ENCODE assay signal across 8 mouse cellular contexts in genomic region chr14:22019949-22020845, GRCm38 (mm10). TPM values are rescaled to one million over a fixed set of nuclear protein-coding genes. Genes with fewer than 3 reads are reported as not detected.
DNase-seq lines count a peak whose midpoint lies in the region; ATAC-seq and TF ChIP-seq lines count a peak whose summit lies in the region.

No protein-coding gene starts in this region.

- ATAC-seq in kidney, embryonic 14.5 days (ENCODE audit: low FRiP score, low TSS enrichment), result 0 out of 2 replicates have a peak, but pooled peaks have one; percentile 3
- ATAC-seq in embryonic facial prominence, embryonic 15.5 days (ENCODE audit: insufficient number of reproducible peaks, low FRiP score, low TSS enrichment, low read depth), result no peak
- ATAC-seq in intestine, postnatal 0 days, result no peak
- no peak for ATAC-seq in midbrain, embryonic 13.5 days

- 41% methylated on average over 12 of the region's 12 CpGs for WGBS in kidney, embryonic 14.5 days
- 44% methylated on average over 12 of the region's 12 CpGs for WGBS in embryonic facial prominence, embryonic 15.5 days
- WGBS in intestine, postnatal 0 days, result 56% methylated on average over 12 of the region's 12 CpGs
- WGBS in midbrain, embryonic 13.5 days, result 38% methylated on average over 12 of the region's 12 CpGs

- peak overlapping the region; percentile 58 for H3K9ac ChIP-seq in kidney, embryonic 14.5 days (ENCODE audit: low read depth, low read length)
- H3K9ac ChIP-seq in embryonic facial prominence, embryonic 15.5 days, result no peak overlapping the region
- peak overlapping the region; percentile 65 for H3K9ac ChIP-seq in intestine, postnatal 0 days (ENCODE audit: low read depth, low read length)
- H3K9ac ChIP-seq in midbrain, embryonic 13.5 days (replicated peaks), result 0 out of 2 replicates have a peak overlapping the region, but pooled peaks have one; percentile 59

- DNase-seq in kidney, adult 18-20 months, result no peak
- no peak for DNase-seq in layer of hippocampus, postnatal 14 days (ENCODE audit: low spot score in 2 of 2)
- no peak for DNase-seq in cerebellum, adult 18-20 months
- no peak for DNase-seq in cerebellum, adult 11 months

- peak overlapping the region; percentile 84 for H3K4me2 ChIP-seq in kidney, embryonic 14.5 days (replicated peaks; ENCODE audit: low read depth, low read length)
- peak overlapping the region; percentile 74 for H3K4me2 ChIP-seq in embryonic facial prominence, embryonic 15.5 days (replicated peaks)
- H3K4me2 ChIP-seq in intestine, postnatal 0 days (replicated peaks; ENCODE audit: low read depth), result peak overlapping the region; percentile 87
- peak overlapping the region; percentile 70 for H3K4me2 ChIP-seq in midbrain, embryonic 13.5 days (replicated peaks)

- H3K4me1 ChIP-seq in kidney, embryonic 14.5 days (ENCODE audit: control insufficient read depth, insufficient read depth, low read length), result peaks cover 6% of the 10 kb centered on the region; the same call in 1 of the 2 replicates
- peaks cover 7% of the 10 kb centered on the region for H3K4me1 ChIP-seq in embryonic facial prominence, embryonic 15.5 days
- H3K4me1 ChIP-seq in intestine, postnatal 0 days (replicated peaks; ENCODE audit: control insufficient read depth, insufficient read depth, low read length), result peaks cover 11% of the 10 kb centered on the region
- peaks cover 12% of the 10 kb centered on the region for H3K4me1 ChIP-seq in midbrain, embryonic 13.5 days (replicated peaks)

- no peak for TF ChIP-seq CTCF in intestine, postnatal 0 days (IDR thresholded peaks at IDR 0.05; ENCODE audit: low read depth)

- no peak overlapping the region for H3K27ac ChIP-seq in kidney, embryonic 14.5 days (ENCODE audit: low read depth, low read length)
- H3K27ac ChIP-seq in embryonic facial prominence, embryonic 15.5 days (replicated peaks), result no peak overlapping the region
- H3K27ac ChIP-seq in intestine, postnatal 0 days (ENCODE audit: low read depth, low read length), result peak overlapping the region; percentile 57; the same call in 1 of the 2 replicates
- no peak overlapping the region for H3K27ac ChIP-seq in midbrain, embryonic 13.5 days

- no peaks in the 10 kb centered on the region for H3K9me3 ChIP-seq in kidney, embryonic 14.5 days (ENCODE audit: control insufficient read depth, low read length)
- no peaks in the 10 kb centered on the region for H3K9me3 ChIP-seq in embryonic facial prominence, embryonic 15.5 days (replicated peaks)
- no peaks in the 10 kb centered on the region for H3K9me3 ChIP-seq in intestine, postnatal 0 days (ENCODE audit: control insufficient read depth)
- H3K9me3 ChIP-seq in midbrain, embryonic 13.5 days, result no peaks in the 10 kb centered on the region

- no peaks in the 10 kb centered on the region; the same call in 1 of the 2 replicates for H3K27me3 ChIP-seq in kidney, embryonic 14.5 days (ENCODE audit: control insufficient read depth, insufficient read depth, low read length)
- H3K27me3 ChIP-seq in embryonic facial prominence, embryonic 15.5 days, result peaks cover 11% of the 10 kb centered on the region; the same call in 1 of the 2 replicates
- H3K27me3 ChIP-seq in intestine, postnatal 0 days (replicated peaks; ENCODE audit: control insufficient read depth, insufficient read depth, low read length), result no peaks in the 10 kb centered on the region
- peaks cover 41% of the 10 kb centered on the region for H3K27me3 ChIP-seq in midbrain, embryonic 13.5 days

- no peaks in the 10 kb centered on the region for H3K36me3 ChIP-seq in kidney, embryonic 14.5 days (ENCODE audit: control insufficient read depth, insufficient read depth, low read length)
- H3K36me3 ChIP-seq in embryonic facial prominence, embryonic 15.5 days, result no peaks in the 10 kb centered on the region
- no peaks in the 10 kb centered on the region for H3K36me3 ChIP-seq in intestine, postnatal 0 days (ENCODE audit: control insufficient read depth, insufficient read depth)
- no peaks in the 10 kb centered on the region for H3K36me3 ChIP-seq in midbrain, embryonic 13.5 days

- H3K4me3 ChIP-seq in kidney, embryonic 14.5 days (ENCODE audit: low read length), result peak overlapping the region; percentile 40
- H3K4me3 ChIP-seq in embryonic facial prominence, embryonic 15.5 days (replicated peaks), result peak overlapping the region; percentile 43
- peak overlapping the region; percentile 41 for H3K4me3 ChIP-seq in intestine, postnatal 0 days (ENCODE audit: low read depth, low read length)
- peak overlapping the region; percentile 35 for H3K4me3 ChIP-seq in midbrain, embryonic 13.5 days (replicated peaks)

RNA-seq across cellular contexts. Expression of gene Lrmda, which starts 0.7 kb away (rescaled TPM):
- 0.29 and 0.53 TPM in 2 replicates for polyA plus RNA-seq in kidney, embryonic 14.5 days (2014; fragmentation: Nextera tagmentation; extraction: Ambion mirVana)
- polyA plus RNA-seq in embryonic facial prominence, embryonic 15.5 days (2015; fragmentation: Nextera tagmentation; extraction: Ambion mirVana), result 0.39 and 0.64 TPM in 2 replicates
- 0.73 and 1.8 TPM in 2 replicates for polyA plus RNA-seq in intestine, postnatal 0 days (2015; fragmentation: Nextera tagmentation; extraction: Ambion mirVana)
- polyA plus RNA-seq in midbrain, embryonic 13.5 days (2015; fragmentation: Nextera tagmentation; extraction: Ambion mirVana), result 0.23 TPM in 1 of 2 replicates, not detected in the other
- under 1 TPM in 1 of 2 experiments, not detected in 1; 0.95 TPM for total RNA-seq in layer of hippocampus, postnatal 14 days (2021)

RNA-seq across cellular contexts. Expression of gene Zfp503, which starts 30.8 kb away (rescaled TPM):
- polyA plus RNA-seq in kidney, embryonic 14.5 days (2014; fragmentation: Nextera tagmentation; extraction: Ambion mirVana), result 26.7 and 44.3 TPM in 2 replicates
- 26.1 and 27.0 TPM in 2 replicates for polyA plus RNA-seq in embryonic facial prominence, embryonic 15.5 days (2015; fragmentation: Nextera tagmentation; extraction: Ambion mirVana)
- polyA plus RNA-seq in intestine, postnatal 0 days (2015; fragmentation: Nextera tagmentation; extraction: Ambion mirVana), result 5.7 and 6.5 TPM in 2 replicates
- 8.0 and 11.0 TPM in 2 replicates for polyA plus RNA-seq in midbrain, embryonic 13.5 days (2015; fragmentation: Nextera tagmentation; extraction: Ambion mirVana)
- 1 to 10 TPM; 2.9 TPM for total RNA-seq in layer of hippocampus, postnatal 14 days (2021)
